Mouse (Mus musculus) thymus, adult 2 months (tissue): ENCODE results near the gene Kxd1. TPM values are rescaled to one million over a fixed set of nuclear protein-coding genes. Genes with fewer than 3 reads are reported as not detected.

Experiments
- DNase-seq: peaks from one replicate; pipeline ENCODE4 v3.0.0; 2021
- H3K27ac ChIP-seq: fragments of 200-500 bp; 2 replicates; pipeline ENCODE4 v1.5.1; 2012; ENCODE audit warnings: low read length, control low read depth; ENCODE audit not compliant: control insufficient read depth, insufficient read depth
- H3K27me3 ChIP-seq: fragments of 200-500 bp; 2 replicates; pipeline ENCODE4 v1.6.1; 2012; ENCODE audit warnings: mild to moderate bottlenecking, low read length, moderate library complexity, mixed read lengths; ENCODE audit not compliant: control insufficient read depth, insufficient read depth
- H3K36me3 ChIP-seq: fragments of 200-500 bp; 2 replicates; pipeline ENCODE4 v1.6.1; 2012; ENCODE audit warnings: mild to moderate bottlenecking, low read length, moderate library complexity; ENCODE audit not compliant: control insufficient read depth, insufficient read depth
- H3K4me1 ChIP-seq: fragments of 200-500 bp; replicated peaks from 2 replicates; pipeline ENCODE4 v1.6.1; 2012; ENCODE audit warnings: low read length; ENCODE audit not compliant: control insufficient read depth, insufficient read depth
- H3K4me3 ChIP-seq: fragments of 200-500 bp; 2 replicates; pipeline ENCODE4 v1.5.1; 2012; ENCODE audit warnings: mild to moderate bottlenecking, low read length, control low read depth, moderate library complexity; ENCODE audit not compliant: control insufficient read depth, insufficient read depth
- CTCF ChIP-seq: fragments of 200-500 bp; IDR thresholded peaks from 2 replicates; pipeline ENCODE4 v1.5.1; 2012; ENCODE audit warnings: mild to moderate bottlenecking, control low read depth, low read length, moderate library complexity, borderline replicate concordance; ENCODE audit not compliant: control insufficient read depth, poor library complexity, insufficient read depth; ENCODE audit errors: extremely low read depth
- POLR2A ChIP-seq: fragments of 200-500 bp; IDR thresholded peaks from 2 replicates; pipeline ENCODE4 v1.6.1; 2012; ENCODE audit warnings: mild to moderate bottlenecking, low read length, control low read depth, moderate library complexity; ENCODE audit not compliant: control insufficient read depth, poor library complexity, insufficient read depth; ENCODE audit errors: extremely low read depth
- WGBS: fragments of 180-500 bp; shearing (Covaris S2); methylation state at CpG from one replicate; pipeline ENCODE4 v1.1.7; 2018; 5-methylcytosine and 5-hydroxymethylcytosine counted together
- polyA plus RNA-seq: library from polyadenylated mRNA; depleted of rRNA; stranded (reverse); fragments of >200 nt; gene quantifications from 2 replicates; pipeline ENCODE4 v1.2.3, GENCODE M21; 2012; rRNA removed

The Kxd1 gene
- polyA plus RNA-seq, 1 experiment, result 72.7 TPM

DNA sequence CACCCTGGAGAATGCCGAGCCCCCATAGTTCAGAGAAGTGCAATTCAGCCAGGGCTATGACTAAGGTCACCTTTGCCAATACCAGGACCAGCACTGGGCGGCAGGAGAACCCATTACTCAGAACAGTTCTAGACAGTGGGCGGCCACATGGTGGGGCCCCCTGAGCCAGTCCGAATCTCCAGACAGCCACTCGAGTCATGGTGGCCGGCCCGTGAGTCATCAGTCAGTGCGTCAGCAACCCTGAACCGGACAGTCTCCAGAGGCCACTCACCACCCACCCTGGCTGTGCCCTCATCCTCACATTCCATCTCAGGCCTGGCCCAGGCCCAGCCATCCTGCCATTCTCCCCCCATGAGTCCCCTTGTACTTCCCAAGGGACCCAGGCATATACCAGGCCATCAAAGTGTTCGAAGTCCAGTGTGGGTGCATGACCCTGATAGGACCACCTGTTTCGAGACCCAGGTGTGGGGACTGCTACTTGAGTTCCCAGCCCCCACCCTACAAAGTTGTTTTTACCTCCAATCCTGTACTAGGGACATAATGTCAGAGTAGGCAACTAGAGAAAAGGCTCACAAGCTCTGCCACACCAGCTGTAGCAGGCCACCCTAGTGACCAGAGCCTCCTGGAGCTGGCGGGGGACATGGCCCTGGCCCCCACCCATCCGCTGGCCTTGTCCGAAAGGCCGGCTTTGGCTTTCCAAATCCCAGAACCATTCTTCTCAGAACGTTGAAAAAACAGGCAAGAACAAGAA is 65.8 kb downstream of the Kxd1 start:
- H3K27me3 ChIP-seq, result no peaks in the 10 kb centered on the region
- H3K36me3 ChIP-seq, result no peaks in the 10 kb centered on the region
- no peak for TF ChIP-seq CTCF
- no peak for TF ChIP-seq POLR2A
- no peak for DNase-seq
- no peaks in the 10 kb centered on the region for H3K4me1 ChIP-seq
- WGBS, result 95% methylated on average over 16 of the region's 16 CpGs
- H3K27ac ChIP-seq, result no peak overlapping the region
- H3K4me3 ChIP-seq, result no peak overlapping the region

- H3K4me1 ChIP-seq, result no peaks in the 10 kb centered on the region
- no peak for DNase-seq
- TF ChIP-seq POLR2A (no peak), CTCF (no peak)
- H3K4me3 ChIP-seq, result no peak overlapping the region
- no peak overlapping the region for H3K27ac ChIP-seq
- no peaks in the 10 kb centered on the region for H3K36me3 ChIP-seq
- no peaks in the 10 kb centered on the region for H3K27me3 ChIP-seq
- WGBS, result 96% methylated on average over 9 of the region's 9 CpGs
Observed at GRCm38 (mm10) chr8:70460606-70461005, 67.2 kb downstream of the Kxd1 start.

GRCm38 (mm10) chr8:70460199-70460598 is 67.6 kb downstream of the Kxd1 start:
- TF ChIP-seq POLR2A (no peak), CTCF (no peak)
- no peak overlapping the region for H3K4me3 ChIP-seq
- no peak overlapping the region for H3K27ac ChIP-seq
- DNase-seq, result no peak
- 85% methylated on average over 5 of the region's 5 CpGs for WGBS
- H3K4me1 ChIP-seq, result no peaks in the 10 kb centered on the region
- H3K27me3 ChIP-seq, result no peaks in the 10 kb centered on the region
- H3K36me3 ChIP-seq, result no peaks in the 10 kb centered on the region

DNA sequence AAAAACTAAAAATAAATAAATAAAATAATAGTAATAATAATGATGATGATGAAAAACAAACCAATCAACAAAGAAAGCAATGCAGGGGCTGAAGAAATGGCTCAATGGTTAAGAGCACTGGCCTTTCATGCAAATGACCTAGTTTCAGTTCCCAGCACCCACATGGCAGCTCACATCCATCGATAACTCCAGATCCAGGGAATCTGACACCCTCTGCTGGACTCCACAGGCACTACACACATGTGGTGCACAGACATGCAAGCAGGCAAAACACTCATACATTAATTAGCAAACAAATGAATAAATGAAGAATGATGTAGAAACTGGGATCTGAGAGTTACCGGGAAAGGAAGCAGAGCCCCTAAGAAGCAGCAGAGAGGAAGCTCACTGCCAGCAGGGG is 68.1 kb downstream of the Kxd1 start:
- H3K4me3 ChIP-seq, result no peak overlapping the region
- H3K36me3 ChIP-seq, result no peaks in the 10 kb centered on the region
- 92% methylated on average over 2 of the region's 2 CpGs for WGBS
- TF ChIP-seq POLR2A (no peak), CTCF (no peak)
- H3K27ac ChIP-seq, result no peak overlapping the region
- no peak for DNase-seq
- no peaks in the 10 kb centered on the region for H3K4me1 ChIP-seq
- H3K27me3 ChIP-seq, result no peaks in the 10 kb centered on the region

DNA sequence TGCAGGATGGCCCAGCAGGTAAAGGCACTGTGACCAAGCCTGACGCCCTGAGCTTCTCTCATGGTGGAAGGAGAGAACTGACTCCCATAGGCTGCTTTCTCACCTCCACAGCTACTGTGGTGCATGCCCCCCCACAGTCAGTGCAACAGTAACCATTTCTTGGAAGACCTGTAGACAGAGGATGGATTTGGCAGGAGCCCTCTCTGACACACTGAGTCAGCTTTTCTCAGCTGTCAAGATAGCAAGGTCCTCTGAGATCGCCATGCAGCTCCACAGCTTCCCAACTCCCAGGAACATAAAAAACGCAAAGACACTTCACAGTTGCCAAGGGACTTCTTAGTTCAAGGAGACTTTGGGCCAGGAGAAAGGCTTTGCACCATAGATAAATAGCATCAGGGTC is 69.3 kb downstream of the Kxd1 start:
- no peak for DNase-seq
- H3K27me3 ChIP-seq, result no peaks in the 10 kb centered on the region
- no peak for TF ChIP-seq CTCF
- TF ChIP-seq POLR2A, result no peak
- no peak overlapping the region for H3K4me3 ChIP-seq
- no peaks in the 10 kb centered on the region for H3K4me1 ChIP-seq
- no peaks in the 10 kb centered on the region for H3K36me3 ChIP-seq
- WGBS, result 98% methylated on average over 3 of the region's 3 CpGs
- H3K27ac ChIP-seq, result no peak overlapping the region

Other genes starting within 250 kb of the Kxd1 start
- gene Homer3, start 245.1 kb downstream of the Kxd1 start, polyA plus RNA-seq, result 60.6 and 67.6 TPM in 2 replicates
- gene Ddx49, start 225.5 kb downstream of the Kxd1 start, polyA plus RNA-seq, result 72.1 and 75.4 TPM in 2 replicates
- 397 and 454 TPM in 2 replicates for gene Cope, start 225.4 kb downstream of the Kxd1 start, polyA plus RNA-seq
- 0.13 and 0.61 TPM in 2 replicates for gene Cers1, start 212.2 kb downstream of the Kxd1 start, polyA plus RNA-seq
- 0.13 and 0.23 TPM in 2 replicates for gene Gdf1, start 198.1 kb downstream of the Kxd1 start, polyA plus RNA-seq
- 76.0 and 104 TPM in 2 replicates for gene Upf1, start 174.7 kb downstream of the Kxd1 start, polyA plus RNA-seq
- gene Comp, start 154.4 kb downstream of the Kxd1 start, polyA plus RNA-seq, result 4.1 and 4.7 TPM in 2 replicates
- 43.9 and 49.0 TPM in 2 replicates for gene Crtc1, start 88.4 kb downstream of the Kxd1 start, polyA plus RNA-seq
- gene Klhl26, start 51.0 kb downstream of the Kxd1 start, polyA plus RNA-seq, result 43.1 and 44.6 TPM in 2 replicates
- gene Tmem59l, start 40.6 kb downstream of the Kxd1 start, polyA plus RNA-seq, result 0.39 and 0.73 TPM in 2 replicates
- 0.59 and 0.70 TPM in 2 replicates for gene Crlf1, start 34.8 kb downstream of the Kxd1 start, polyA plus RNA-seq
- gene Rex1bd, start 21.2 kb downstream of the Kxd1 start, polyA plus RNA-seq, result 196 and 227 TPM in 2 replicates
- gene Uba52, start 17.2 kb downstream of the Kxd1 start, polyA plus RNA-seq, result 731 and 765 TPM in 2 replicates
- gene Fkbp8, start 232 bp downstream of the Kxd1 start, polyA plus RNA-seq, result 613 and 640 TPM in 2 replicates
- 40.2 and 42.6 TPM in 2 replicates for gene Ell, start 11.5 kb upstream of the Kxd1 start, polyA plus RNA-seq
- gene Isyna1, start 66.4 kb upstream of the Kxd1 start, polyA plus RNA-seq, result 185 and 201 TPM in 2 replicates
- gene Ssbp4, start 80.9 kb upstream of the Kxd1 start, polyA plus RNA-seq, result 392 and 506 TPM in 2 replicates
- 15.3 and 18.5 TPM in 2 replicates for gene Lrrc25, start 88.2 kb upstream of the Kxd1 start, polyA plus RNA-seq
- 6.7 and 7.5 TPM in 2 replicates for gene Gdf15, start 104.5 kb upstream of the Kxd1 start, polyA plus RNA-seq
- 40.7 and 41.9 TPM in 2 replicates for gene Pgpep1, start 132.4 kb upstream of the Kxd1 start, polyA plus RNA-seq
- gene Lsm4, start 145.3 kb upstream of the Kxd1 start, polyA plus RNA-seq, result 192 and 199 TPM in 2 replicates
- gene Jund, start 171.0 kb upstream of the Kxd1 start, polyA plus RNA-seq, result 540 and 792 TPM in 2 replicates
- 0.19 and 0.28 TPM in 2 replicates for gene Iqcn, start 175.5 kb upstream of the Kxd1 start, polyA plus RNA-seq
- gene Gm3336, start 190.6 kb upstream of the Kxd1 start, polyA plus RNA-seq, result 0.48 and 0.50 TPM in 2 replicates
- 4.9 and 6.2 TPM in 2 replicates for gene Pde4c, start 195.8 kb upstream of the Kxd1 start, polyA plus RNA-seq
- 17.8 and 20.8 TPM in 2 replicates for gene Rab3a, start 226.7 kb upstream of the Kxd1 start, polyA plus RNA-seq
- gene Mpv17l2, start 233.0 kb upstream of the Kxd1 start, polyA plus RNA-seq, result 72.9 and 103 TPM in 2 replicates
- gene Pik3r2, start 248.8 kb upstream of the Kxd1 start, polyA plus RNA-seq, result 124 and 136 TPM in 2 replicates